Mouse (Mus musculus) MEL (cell line): ENCODE results near the gene Nrxn2. TPM values are rescaled to one million over a fixed set of nuclear protein-coding genes. Genes with fewer than 3 reads are reported as not detected.

Experiments used
- DNase-seq: peaks from one replicate; pipeline ENCODE4 v3.0.0; 2011; ENCODE audit warnings: low read depth, low spot score
- H3K27ac ChIP-seq: 2 replicates; pipeline ENCODE4 v1.5.1; 2012; ENCODE audit warnings: low read depth, mild to moderate bottlenecking, control low read depth, low read length, moderate library complexity; ENCODE audit not compliant: control insufficient read depth
- H3K27me3 ChIP-seq, 2 experiments: fragments of 150-350 bp in 1 of 2; sonication (generic) in 1 of 2; 2 replicates each; pipeline ENCODE4 v1.6.1; 2012; ENCODE audit warnings: low read length in 2 of 2, mild to moderate bottlenecking in 2 of 2, improper control_type of control experiment in 1 of 2, moderate library complexity in 1 of 2; ENCODE audit not compliant: insufficient read depth in 2 of 2, control insufficient read depth in 1 of 2
- H3K36me3 ChIP-seq, 2 experiments: 2 replicates each; pipeline ENCODE4 v1.6.1; 2012 to 2014; ENCODE audit warnings: low read length in 2 of 2, improper control_type of control experiment in 1 of 2, inconsistent platforms in 1 of 2, mild to moderate bottlenecking in 1 of 2; ENCODE audit not compliant: insufficient read depth in 2 of 2, control insufficient read depth in 1 of 2
- H3K4me1 ChIP-seq, 2 experiments: fragments of 150-350 bp in 1 of 2; sonication (generic) in 1 of 2; 2 replicates each; pipeline ENCODE4 v1.6.1; 2012; ENCODE audit warnings: low read length in 2 of 2, improper control_type of control experiment in 1 of 2, mild to moderate bottlenecking in 1 of 2; ENCODE audit not compliant: insufficient read depth in 2 of 2, control insufficient read depth in 1 of 2
- H3K4me3 ChIP-seq, 2 experiments: fragments of 150-350 bp in 1 of 2; sonication (generic) in 1 of 2; 2 replicates each; pipeline ENCODE4 v1.5.1; 2012; ENCODE audit warnings: low read depth in 2 of 2, low read length in 2 of 2, mild to moderate bottlenecking in 2 of 2, moderate library complexity in 2 of 2, control low read depth in 1 of 2, improper control_type of control experiment in 1 of 2; ENCODE audit not compliant: control insufficient read depth in 1 of 2, insufficient read depth in 1 of 2
- H3K79me2 ChIP-seq: 2 replicates; pipeline ENCODE4 v1.6.1; 2012; ENCODE audit warnings: mild to moderate bottlenecking, low read length, moderate library complexity; ENCODE audit not compliant: control insufficient read depth, poor library complexity, insufficient read depth
- H3K9ac ChIP-seq: 2 replicates; pipeline ENCODE4 v1.6.1; 2012; ENCODE audit warnings: low read depth, mild to moderate bottlenecking, control low read depth, low read length, moderate library complexity; ENCODE audit not compliant: control insufficient read depth, poor library complexity, severe bottlenecking
- H3K9me3 ChIP-seq: fragments of 150-350 bp; sonication (generic); replicated peaks from 2 replicates; pipeline ENCODE4 v1.6.1; 2012; ENCODE audit warnings: mild to moderate bottlenecking, low read length, improper control_type of control experiment, moderate library complexity; ENCODE audit not compliant: insufficient read depth
- BHLHE40 ChIP-seq: IDR thresholded peaks from 2 replicates; pipeline ENCODE4 v1.6.1; 2012; ENCODE audit warnings: low read depth, mild to moderate bottlenecking, inconsistent platforms, low read length, improper control_type of control experiment, borderline replicate concordance
- CHD1 ChIP-seq: IDR thresholded peaks from 2 replicates; pipeline ENCODE4 v1.6.1; 2012; ENCODE audit warnings: low read depth, mild to moderate bottlenecking, inconsistent platforms, low read length, improper control_type of control experiment
- CHD2 ChIP-seq: IDR thresholded peaks from 2 replicates; pipeline ENCODE4 v1.6.1; 2011; ENCODE audit warnings: low read length, improper control_type of control experiment
- ELF1 ChIP-seq: IDR thresholded peaks from 2 replicates; pipeline ENCODE4 v1.6.1; 2014; ENCODE audit warnings: low read depth, mild to moderate bottlenecking, inconsistent platforms, low read length, improper control_type of control experiment, moderate library complexity
- EP300 ChIP-seq, 2 experiments: IDR thresholded peaks; 2 replicates each; pipeline ENCODE4 v1.6.1; 2011; ENCODE audit warnings: improper control_type of control experiment in 2 of 2, low read length in 2 of 2, low read depth in 1 of 2, mild to moderate bottlenecking in 1 of 2
- GABPA ChIP-seq: IDR thresholded peaks from 2 replicates; pipeline ENCODE4 v1.6.1; 2012; ENCODE audit warnings: low read depth, mild to moderate bottlenecking, inconsistent platforms, low read length, improper control_type of control experiment, moderate library complexity
- JUND ChIP-seq: IDR thresholded peaks from 2 replicates; pipeline ENCODE4 v1.6.1; 2011; ENCODE audit warnings: low read depth, mild to moderate bottlenecking, improper control_type of control experiment, low read length
- KAT2A ChIP-seq: conservative IDR thresholded peaks from 2 replicates; pipeline ENCODE4 v1.6.1; 2012; ENCODE audit warnings: low read depth, low read length, improper control_type of control experiment, inconsistent platforms
- MAFK ChIP-seq: IDR thresholded peaks from 2 replicates; pipeline ENCODE4 v1.6.1; 2011; ENCODE audit warnings: low read depth, mild to moderate bottlenecking, low read length, improper control_type of control experiment, borderline replicate concordance
- MAX ChIP-seq: IDR thresholded peaks from 2 replicates; pipeline ENCODE4 v1.6.1; 2011; ENCODE audit warnings: low read length, improper control_type of control experiment
- MAZ ChIP-seq: IDR thresholded peaks from 2 replicates; pipeline ENCODE4 v1.6.1; 2012; ENCODE audit warnings: low read depth, mild to moderate bottlenecking, inconsistent platforms, low read length, improper control_type of control experiment
- MYB ChIP-seq: IDR thresholded peaks from 2 replicates; pipeline ENCODE4 v1.6.1; 2011; ENCODE audit warnings: mild to moderate bottlenecking, low read depth, low read length, improper control_type of control experiment
- NELFE ChIP-seq: IDR thresholded peaks from 2 replicates; pipeline ENCODE4 v1.6.1; 2011; ENCODE audit warnings: low read depth, low read length, improper control_type of control experiment
- POLR2A ChIP-seq, 2 experiments: IDR thresholded peaks; 2 replicates each; pipeline ENCODE4 v1.6.1; 2011 to 2012; ENCODE audit warnings: low read length in 2 of 2, mild to moderate bottlenecking in 2 of 2, control low read depth in 1 of 2, improper control_type of control experiment in 1 of 2, low read depth in 1 of 2, moderate library complexity in 1 of 2; ENCODE audit not compliant: control insufficient read depth in 1 of 2, insufficient read depth in 1 of 2, poor library complexity in 1 of 2
- POLR2AphosphoS5 ChIP-seq: IDR thresholded peaks from 2 replicates; pipeline ENCODE4 v1.6.1; 2012; ENCODE audit warnings: low read depth, borderline replicate concordance, mild to moderate bottlenecking, inconsistent platforms, low read length, moderate library complexity, mixed read lengths
- RAD21 ChIP-seq: IDR thresholded peaks from 2 replicates; pipeline ENCODE4 v1.6.1; 2011; ENCODE audit warnings: mild to moderate bottlenecking, low read depth, low read length, improper control_type of control experiment
- SMC3 ChIP-seq: IDR thresholded peaks from 2 replicates; pipeline ENCODE4 v1.6.1; 2011; ENCODE audit warnings: low read depth, low read length, improper control_type of control experiment
- TAL1 ChIP-seq: IDR thresholded peaks from 2 replicates; pipeline ENCODE4 v1.6.1; 2012; ENCODE audit warnings: mild to moderate bottlenecking, inconsistent platforms, low read length, moderate library complexity, mixed read lengths
- USF1 ChIP-seq: IDR thresholded peaks from 2 replicates; pipeline ENCODE4 v1.6.1; 2014; ENCODE audit warnings: low read depth, mild to moderate bottlenecking, inconsistent platforms, low read length, improper control_type of control experiment, moderate library complexity
- USF2 ChIP-seq, 2 experiments: IDR thresholded peaks; 2 replicates each; pipeline ENCODE4 v1.6.1; 2011 to 2012; ENCODE audit warnings: improper control_type of control experiment in 2 of 2, low read length in 2 of 2, borderline replicate concordance in 1 of 2, inconsistent platforms in 1 of 2, low read depth in 1 of 2, mild to moderate bottlenecking in 1 of 2; ENCODE audit not compliant: insufficient read depth in 1 of 2
- ZMIZ1 ChIP-seq: IDR thresholded peaks from 2 replicates; pipeline ENCODE4 v1.6.1; 2012; ENCODE audit warnings: low read depth, mild to moderate bottlenecking, inconsistent platforms, low read length, improper control_type of control experiment, moderate library complexity
- ZNF384 ChIP-seq: IDR thresholded peaks from 2 replicates; pipeline ENCODE4 v1.6.1; 2012; ENCODE audit warnings: low read depth, mild to moderate bottlenecking, inconsistent platforms, low read length, improper control_type of control experiment
- polyA plus RNA-seq, 2 experiments: library from polyadenylated mRNA; stranded (reverse) in 1 of 2; unstranded in 1 of 2; fragments of >175 nt in 1 of 2; fragments of >200 nt in 1 of 2; gene quantifications; 2 replicates each; pipeline versions ENCODE4 v1.2.1 to v1.2.4; 2012; ENCODE audit warnings: low replicate concordance in 2 of 2, low read depth in 1 of 2; ENCODE audit not compliant: insufficient read length in 2 of 2, insufficient read depth in 1 of 2, missing spikeins in 1 of 2
- total RNA-seq: library from RNA; depleted of rRNA; stranded (reverse); fragments of 300-350 nt; gene quantifications from 2 replicates; pipeline ENCODE4 v1.2.3, GENCODE M21; 2012

Nrxn2 gene
- total and polyA plus RNA-seq, 3 experiments: 0.39 to 0.42 TPM; not detected in 1

DNA sequence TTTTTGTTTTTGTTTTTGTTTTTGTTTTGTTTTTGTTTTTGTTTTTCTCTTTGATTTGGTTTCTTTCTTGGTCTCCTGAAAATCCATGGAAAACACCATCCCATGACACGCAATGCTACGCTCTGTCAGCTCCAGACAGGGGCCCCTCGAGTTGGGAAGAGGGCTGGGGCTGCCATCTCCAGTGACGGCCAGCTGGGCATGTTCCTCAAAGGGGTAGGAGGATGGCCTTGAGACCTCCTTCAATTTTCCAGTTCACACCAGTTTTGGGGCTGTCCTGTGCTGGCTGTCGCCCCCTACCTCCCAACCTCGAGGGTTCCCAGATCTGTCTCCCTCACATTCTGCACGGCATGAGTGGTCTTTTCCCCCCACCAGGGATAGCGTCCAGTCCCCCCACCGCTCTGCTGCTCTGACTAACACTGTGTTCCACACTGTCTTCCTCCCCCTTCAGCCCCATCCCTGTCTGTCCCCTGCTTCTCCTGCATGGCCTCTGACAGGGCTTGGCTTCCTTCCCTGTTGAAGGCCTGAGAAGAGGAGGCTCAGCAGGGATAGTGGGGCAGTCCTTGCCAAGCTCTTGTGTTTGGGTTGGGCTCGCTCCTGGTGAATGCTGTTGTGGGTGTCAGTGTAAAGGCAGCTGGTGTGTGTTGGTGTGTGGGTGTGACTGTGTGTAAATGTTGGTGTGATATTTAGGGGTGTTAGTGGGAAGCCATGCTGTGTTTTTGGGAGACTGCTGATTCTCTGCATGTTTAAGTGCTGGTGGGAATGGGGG lies 46.0 kb downstream of the Nrxn2 start:
- TF ChIP-seq USF2 (IDR thresholded peaks at IDR 0.05; ENCODE audit: borderline replicate concordance in 1 of 2, insufficient read depth in 1 of 2, low read depth in 1 of 2, low read length in 2 of 2): no peak
- no peak for TF ChIP-seq ZMIZ1
- no peak for TF ChIP-seq BHLHE40
- TF ChIP-seq ELF1: no peak
- no peak for TF ChIP-seq POLR2A (IDR thresholded peaks at IDR 0.05; ENCODE audit: control insufficient read depth in 1 of 2, insufficient read depth in 1 of 2, low read depth in 1 of 2, low read length in 2 of 2, poor library complexity in 1 of 2)
- TF ChIP-seq TAL1: no peak
- TF ChIP-seq ZNF384: no peak
- TF ChIP-seq EP300 (IDR thresholded peaks at IDR 0.05; ENCODE audit: low read depth in 1 of 2, low read length in 2 of 2): no peak
- no peak for TF ChIP-seq USF1
- no peak overlapping the region for H3K4me3 ChIP-seq
- H3K9ac ChIP-seq: no peak overlapping the region
- peaks cover 0 to 7% of the 10 kb centered on the region in 2 experiments; a peak in 2 of 4 replicates for H3K36me3 ChIP-seq
- H3K27ac ChIP-seq: no peak overlapping the region
- H3K27me3 ChIP-seq: no peaks in the 10 kb centered on the region; a peak in 2 of 4 replicates
- no peaks in the 10 kb centered on the region for H3K9me3 ChIP-seq
- peaks cover under 1 to 24% of the 10 kb centered on the region in 2 experiments; a peak in 3 of 4 replicates for H3K4me1 ChIP-seq
- DNase-seq: no peak
- H3K79me2 ChIP-seq: no peaks in the 10 kb centered on the region

- H3K4me3 ChIP-seq: no peak overlapping the region
Observed at GRCm38 (mm10) chr19:6465090-6465489, 46.6 kb downstream of the Nrxn2 start.

More at GRCm38 (mm10) chr19:6465090-6465489, 46.6 kb downstream of the Nrxn2 start:
- H3K9ac ChIP-seq: no peak overlapping the region
- no peaks in the 10 kb centered on the region for H3K9me3 ChIP-seq
- H3K4me1 ChIP-seq: peaks cover 2 to 27% of the 10 kb centered on the region in 2 experiments; a peak in 3 of 4 replicates
- no peaks in the 10 kb centered on the region for H3K79me2 ChIP-seq
- TF ChIP-seq POLR2AphosphoS5 (no peak), CHD2 (no peak), CHD1 (no peak), JUND (no peak), MAZ (no peak), NELFE (no peak), MAFK (no peak), KAT2A (no peak), MYB (no peak), GABPA (no peak), ZMIZ1 (no peak), RAD21 (no peak), MAX (no peak), SMC3 (no peak)
- H3K27ac ChIP-seq: no peak overlapping the region
- no peak for DNase-seq
- no peaks in the 10 kb centered on the region; a peak in 2 of 4 replicates for H3K27me3 ChIP-seq
- peaks cover 0 to 7% of the 10 kb centered on the region in 2 experiments; a peak in 2 of 4 replicates for H3K36me3 ChIP-seq
